Mouse (Mus musculus): ENCODE data around the gene Myh8.

The Myh8 gene

GRCm38 (mm10) chr11:67276601-67277174, at the start of gene Myh8:
TSS of gene Myh8 (plus strand) at chr11:67277124.
- no peak for DNase-seq

- no peak for DNase-seq
These were observed 48.2 kb upstream of the Myh8 start for GRCm38 (mm10) chr11:67228731-67229130.

DNA sequence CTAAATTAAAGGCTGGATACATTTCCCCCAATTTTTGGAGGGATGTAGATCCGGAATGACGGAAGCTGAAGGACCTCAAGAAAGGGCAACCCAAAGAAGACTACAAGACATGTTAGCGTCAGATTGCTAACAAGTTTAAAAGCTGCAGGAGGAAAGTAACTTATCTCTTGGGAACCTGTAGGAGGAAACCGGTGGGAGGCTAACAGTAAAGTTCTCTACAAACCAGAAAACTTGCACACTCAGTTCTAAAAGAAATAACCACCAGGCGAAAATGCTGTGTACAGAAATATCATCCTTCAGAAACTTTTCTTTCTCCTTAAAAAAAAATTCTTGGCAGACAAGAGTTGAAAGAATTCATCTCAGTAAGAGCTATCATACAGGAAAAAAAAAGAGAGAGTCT, 47.8 kb upstream of the Myh8 start:
- DNase-seq: no peak

GRCm38 (mm10) chr11:67229946-67230345, 47.0 kb upstream of the Myh8 start:
- DNase-seq: no peak

DNA sequence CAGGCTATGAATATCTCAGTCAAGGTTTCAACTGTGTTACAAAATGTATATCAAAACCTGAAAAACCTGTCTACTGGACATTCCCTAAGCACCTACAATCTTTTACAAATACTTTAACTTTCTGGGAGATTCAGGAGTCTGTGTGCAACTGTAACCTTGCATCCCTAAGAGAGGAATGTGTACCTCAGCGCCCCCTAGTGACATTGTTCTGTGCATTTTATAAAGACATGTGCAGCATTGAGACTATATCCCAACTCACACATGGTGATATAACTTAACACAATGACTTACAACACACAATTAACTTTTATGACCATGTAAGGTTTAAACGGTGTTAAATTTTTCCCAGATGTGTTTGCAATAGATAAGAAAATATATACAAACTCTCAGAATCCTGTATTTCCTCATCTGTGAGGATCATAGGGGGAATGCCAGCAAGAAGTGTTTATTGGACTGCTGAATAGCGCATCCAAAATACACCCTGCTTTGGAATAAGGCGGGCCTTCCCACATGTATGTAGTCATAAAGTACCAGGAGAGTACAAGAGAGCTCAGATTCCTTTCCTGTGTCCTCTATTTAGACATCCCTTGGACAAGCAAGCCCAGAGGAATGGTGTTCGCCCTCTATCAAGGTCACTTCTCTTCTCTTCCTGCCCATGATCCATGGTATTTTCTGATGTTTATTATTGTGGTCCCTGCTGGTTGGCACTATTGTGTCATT, 41.1 kb upstream of the Myh8 start:
- peak; percentile 57 for DNase-seq

GRCm38 (mm10) chr11:67236799-67237198, 40.1 kb upstream of the Myh8 start:
- no peak for DNase-seq

DNA sequence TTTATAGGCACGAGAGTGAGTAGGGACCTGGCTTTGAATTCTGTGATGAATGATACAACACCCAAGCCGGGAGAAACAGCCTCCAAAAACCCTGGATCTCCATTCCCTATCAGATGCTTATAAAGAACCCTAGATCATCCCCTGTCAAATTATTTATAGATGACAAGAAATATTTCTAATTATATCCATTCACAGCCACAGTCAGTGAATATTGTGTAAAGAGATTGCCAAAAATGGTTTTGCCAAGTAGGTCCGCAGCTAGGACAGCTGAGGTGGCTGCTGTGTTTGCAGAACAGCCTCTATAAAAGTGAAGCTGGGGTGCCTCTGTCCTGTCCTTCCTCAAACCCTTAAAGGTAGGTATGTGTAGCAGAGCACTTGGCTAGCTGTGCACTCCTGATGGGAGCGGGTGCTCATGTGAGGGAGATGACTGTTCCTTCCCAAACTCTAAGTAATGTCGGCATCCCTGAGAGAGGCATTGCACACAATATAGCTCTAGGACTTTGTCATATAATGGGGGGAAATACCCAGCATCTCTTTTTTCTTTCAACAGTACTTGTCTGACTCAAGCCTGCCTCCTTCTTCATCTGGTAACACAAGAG, 39.3 kb upstream of the Myh8 start, which contains the start of gene Myh4:
Myh4 (plus strand) TSS at position 549 of the 599 bp plus-strand sequence.
- no peak for DNase-seq

GRCm38 (mm10) chr11:67241051-67241450, 35.9 kb upstream of the Myh8 start:
- DNase-seq: peak; percentile 18

- no peak for DNase-seq
These were observed 23.2 kb upstream of the Myh8 start for GRCm38 (mm10) chr11:67253691-67254090.

GRCm38 (mm10) chr11:67257048-67257447, 19.9 kb upstream of the Myh8 start:
- DNase-seq: no peak

DNA sequence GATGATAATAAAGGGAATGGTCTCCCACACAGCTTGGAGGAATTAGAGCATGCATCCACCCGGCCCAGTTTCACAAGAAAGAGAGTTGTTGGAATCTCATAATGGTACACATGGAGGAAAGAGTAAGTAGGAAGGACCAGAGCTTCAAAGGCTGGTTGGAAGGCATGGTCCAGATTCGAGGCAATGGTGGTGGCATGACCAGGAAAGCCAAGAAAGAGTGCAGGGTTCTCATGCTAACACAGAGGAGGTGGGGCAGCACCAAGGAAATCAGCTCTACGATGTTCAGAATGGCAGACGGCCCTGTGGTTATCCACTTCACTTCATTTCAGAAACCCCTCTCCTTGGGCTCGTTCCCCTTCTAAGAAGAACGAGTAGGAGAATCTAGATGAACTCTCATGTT, 16.0 kb upstream of the Myh8 start:
- no peak for DNase-seq

DNA sequence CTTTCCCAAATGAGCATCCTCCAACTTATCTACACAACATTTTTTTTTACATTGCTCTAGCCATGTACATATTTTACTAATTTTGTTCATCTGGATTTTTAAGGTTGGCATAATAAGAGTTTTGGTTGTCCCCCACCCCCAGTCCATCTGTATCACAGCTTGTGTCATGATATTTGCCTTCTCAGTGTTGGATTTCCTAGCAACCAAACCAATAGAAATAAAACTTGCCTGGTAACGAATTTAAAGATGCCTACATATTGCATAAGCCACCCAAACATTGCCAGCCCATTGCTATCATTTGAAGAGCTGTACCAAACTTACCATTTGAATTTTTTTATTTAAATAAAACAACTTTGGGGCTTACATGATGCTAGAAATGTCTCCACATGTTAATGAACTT, 16.5 kb downstream of the Myh8 start:
- DNase-seq: no peak

DNA sequence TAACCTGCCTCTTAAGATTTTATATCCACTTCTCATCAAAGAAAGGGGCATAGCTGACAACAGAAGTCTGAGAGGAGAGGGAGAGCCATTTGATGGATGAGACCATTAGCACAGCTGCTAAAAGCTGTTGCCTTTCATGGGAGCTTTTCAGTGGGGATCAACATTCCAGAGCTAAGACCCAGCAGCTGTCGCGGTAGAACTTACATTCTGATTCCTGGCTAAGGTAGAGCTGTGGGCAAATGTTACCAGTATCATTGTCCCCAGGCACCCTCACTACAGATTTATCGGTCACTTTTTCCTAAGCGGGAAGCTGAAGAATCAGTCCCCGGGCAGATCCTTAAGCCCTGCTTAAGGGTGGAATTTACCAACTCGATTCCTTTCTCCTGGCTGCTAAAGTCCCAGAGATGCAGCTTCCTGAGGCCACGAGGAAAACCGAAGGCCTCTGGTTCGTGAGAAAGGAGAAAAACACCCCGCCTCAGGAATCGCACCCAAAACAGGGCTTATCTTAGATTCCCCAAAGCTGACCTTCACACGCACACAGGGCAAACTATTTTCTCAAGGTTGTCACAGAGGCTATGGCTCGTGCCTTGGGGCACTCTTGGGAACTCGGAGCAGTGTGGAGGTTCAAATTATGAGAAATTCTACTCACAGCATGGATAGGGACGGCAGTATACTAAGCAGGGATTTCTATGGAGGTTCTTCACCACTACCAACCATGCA, 37.0 kb downstream of the Myh8 start:
- peak; percentile 10 for DNase-seq

DNA sequence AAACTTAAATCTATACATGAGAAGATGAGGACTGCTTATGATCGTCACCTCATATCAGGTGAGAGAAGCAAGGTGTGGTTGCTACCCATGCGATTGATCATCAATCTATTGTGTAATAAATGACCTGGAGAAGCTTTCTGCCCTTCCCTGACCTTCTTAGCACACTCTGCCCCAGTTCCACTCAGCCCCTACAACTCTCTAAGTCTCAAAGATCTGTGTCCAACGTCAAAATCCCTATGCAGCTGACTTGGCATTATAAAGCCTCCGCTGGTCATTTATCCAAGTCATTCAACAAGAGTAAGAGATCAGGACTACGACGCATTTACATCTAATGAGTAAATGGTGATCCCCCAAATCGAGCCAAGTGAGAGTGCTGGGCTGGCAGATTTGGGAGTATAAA, 44.4 kb downstream of the Myh8 start, which contains the start of gene Myh13:
Myh13 (plus strand) TSS at position 301 of the 400 bp plus-strand sequence.
- no peak for DNase-seq

- no peak for DNase-seq
These were observed 49.6 kb downstream of the Myh8 start for GRCm38 (mm10) chr11:67326536-67326935.

DNA sequence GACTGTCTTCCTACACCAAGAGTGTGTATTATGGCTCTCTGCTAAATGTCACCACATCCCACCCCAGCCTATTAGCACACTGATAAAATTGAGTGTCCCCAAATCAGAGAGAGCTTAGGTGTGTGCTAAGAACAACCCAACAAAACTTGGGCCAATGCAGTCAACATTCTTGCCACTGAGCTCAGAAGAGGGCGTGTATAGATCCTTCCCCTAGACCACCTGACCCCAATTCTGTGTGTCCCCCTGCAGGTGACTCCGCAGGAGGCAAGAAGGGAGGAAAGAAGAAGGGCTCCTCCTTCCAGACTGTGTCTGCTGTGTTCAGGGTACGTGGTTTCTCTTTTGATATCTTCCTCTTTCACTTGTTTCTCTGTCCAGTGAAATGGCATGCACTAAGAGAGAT, 67.6 kb downstream of the Myh8 start:
- DNase-seq: no peak

GRCm38 (mm10) chr11:67345186-67345855, 68.4 kb downstream of the Myh8 start:
- DNase-seq: no peak

DNA sequence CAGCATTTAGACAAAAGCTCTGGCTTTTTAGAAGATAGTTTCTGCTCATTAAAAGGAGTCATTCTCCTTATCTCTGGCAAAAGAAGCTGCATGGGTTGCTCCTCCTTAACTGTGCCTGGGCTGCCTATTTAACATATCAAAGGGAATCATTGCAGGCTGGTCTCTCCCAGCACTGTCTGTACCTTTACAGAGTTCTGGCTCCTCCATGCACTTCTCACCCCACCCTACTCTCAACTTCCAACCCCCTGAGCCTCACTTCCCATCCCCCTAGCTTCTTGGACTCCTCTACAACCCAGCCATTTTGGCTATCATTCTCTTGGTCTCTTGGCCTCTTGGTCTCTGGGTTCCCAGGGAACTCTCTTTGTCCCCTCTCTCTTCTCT, 68.9 kb downstream of the Myh8 start:
- no peak for DNase-seq

DNA sequence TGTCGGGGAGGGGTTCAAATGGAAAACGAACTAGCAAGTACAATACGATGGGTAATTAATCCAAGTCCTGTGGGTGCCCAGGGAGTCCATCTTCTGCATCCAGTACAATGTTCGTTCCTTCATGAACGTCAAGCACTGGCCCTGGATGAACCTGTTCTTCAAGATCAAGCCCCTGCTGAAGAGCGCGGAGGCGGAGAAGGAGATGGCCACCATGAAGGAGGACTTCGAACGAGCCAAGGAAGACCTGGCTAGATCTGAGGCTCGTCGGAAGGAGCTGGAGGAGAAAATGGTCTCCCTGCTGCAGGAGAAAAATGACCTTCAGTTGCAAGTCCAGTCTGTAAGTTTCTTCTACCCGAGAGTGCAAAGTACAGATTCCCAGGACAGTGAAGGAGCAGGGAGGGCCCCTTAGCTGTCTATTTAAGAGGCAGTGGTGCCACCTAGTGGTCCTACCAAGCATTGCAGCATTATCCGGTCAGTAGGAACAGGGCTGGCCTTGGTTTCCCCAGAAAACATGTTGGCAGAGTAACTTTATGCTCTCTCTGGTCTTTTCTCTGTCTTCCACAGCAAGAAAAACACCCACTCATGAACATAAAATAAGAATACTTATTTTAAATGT, 73.3 kb downstream of the Myh8 start:
- peak; percentile 76 for DNase-seq

DNA sequence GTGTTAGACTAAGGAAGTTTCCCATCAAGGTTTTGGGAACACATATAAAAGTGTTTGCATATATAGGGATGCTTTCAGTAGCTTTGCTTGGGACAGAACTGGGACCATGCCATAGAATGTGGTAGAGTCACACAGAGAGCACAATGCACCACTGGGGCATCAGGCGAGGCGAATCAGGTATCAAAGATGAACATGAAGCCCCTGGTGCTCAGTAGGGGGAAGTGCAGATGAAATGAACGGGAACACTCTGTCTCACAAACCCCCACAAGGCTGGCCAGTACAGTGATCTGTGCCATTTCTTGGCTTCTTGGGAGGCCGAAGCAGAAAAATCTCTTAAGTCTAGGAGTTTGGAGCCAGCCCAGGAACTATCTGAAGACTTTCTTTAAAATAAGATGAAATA, 76.1 kb downstream of the Myh8 start:
- DNase-seq: peak; percentile 30

DNA sequence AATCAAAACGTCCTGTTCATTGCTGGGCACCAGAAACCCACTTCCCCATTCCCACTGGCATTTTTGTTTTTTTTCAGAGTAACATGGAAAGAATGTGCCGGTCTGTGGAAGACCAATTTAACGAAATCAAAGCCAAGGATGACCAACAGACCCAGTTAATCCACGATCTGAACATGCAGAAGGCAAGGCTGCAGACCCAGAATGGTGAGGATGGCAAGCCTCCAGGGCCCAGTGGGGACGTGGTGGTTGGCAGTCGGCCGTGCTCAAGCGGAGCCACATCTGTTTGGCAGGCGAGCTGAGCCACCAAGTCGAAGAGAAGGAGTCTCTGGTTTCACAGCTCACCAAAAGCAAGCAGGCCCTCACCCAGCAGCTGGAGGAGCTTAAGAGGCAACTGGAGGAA, 81.1 kb downstream of the Myh8 start:
- no peak for DNase-seq
